Mouse (Mus musculus): ENCODE data around the gene Sspo.

The Sspo gene

GRCm38 (mm10) chr6:48435706-48436349, 12.2 kb upstream of the Sspo start:
- DNase-seq (ENCODE audit: extremely low read depth, low read depth, low spot score): no peak

GRCm38 (mm10) chr6:48437679-48438376, 10.2 kb upstream of the Sspo start:
- DNase-seq (ENCODE audit: extremely low read depth, low read depth, low spot score): no peak

DNA sequence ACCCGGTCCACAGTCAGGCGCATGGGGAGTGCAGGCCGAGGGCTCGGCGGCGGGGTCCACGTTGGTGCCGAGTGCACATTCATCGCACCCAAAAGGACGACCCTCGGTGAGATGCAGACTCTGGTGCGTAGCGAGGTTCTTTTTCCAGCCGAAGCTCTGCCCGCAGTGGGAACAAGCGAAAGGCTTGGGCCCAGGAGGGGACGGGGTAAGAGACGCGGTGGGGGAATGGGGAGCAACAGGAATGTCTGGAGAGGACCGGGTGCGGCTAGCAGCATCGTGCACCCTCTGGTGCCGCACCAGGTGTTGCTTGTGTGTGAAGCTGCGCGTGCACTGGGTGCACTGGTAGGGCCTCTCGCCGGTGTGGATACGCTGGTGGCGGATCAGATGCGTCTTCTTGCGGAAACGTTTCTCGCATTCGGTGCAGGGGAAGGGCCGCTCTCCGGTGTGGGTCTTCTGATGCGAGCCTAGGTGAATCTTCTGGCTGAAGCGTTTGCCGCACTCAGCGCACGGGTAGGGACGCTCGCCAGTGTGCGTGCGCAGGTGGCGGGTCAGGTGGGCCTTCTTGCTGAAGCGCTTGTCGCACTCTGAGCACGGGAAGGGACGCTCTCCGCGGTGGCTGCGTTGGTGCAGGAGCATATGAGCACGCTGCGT, 9.4 kb upstream of the Sspo start:
- no peak for DNase-seq (ENCODE audit: extremely low read depth, low read depth, low spot score)

GRCm38 (mm10) chr6:48439654-48440053, 8.4 kb upstream of the Sspo start:
- no peak for DNase-seq (ENCODE audit: extremely low read depth, low read depth, low spot score)

GRCm38 (mm10) chr6:48440306-48441014, 7.6 kb upstream of the Sspo start:
- DNase-seq (ENCODE audit: extremely low read depth, low read depth, low spot score): no peak

GRCm38 (mm10) chr6:48443592-48444309, 4.3 kb upstream of the Sspo start:
- DNase-seq (ENCODE audit: extremely low read depth, low read depth, low spot score): no peak

DNA sequence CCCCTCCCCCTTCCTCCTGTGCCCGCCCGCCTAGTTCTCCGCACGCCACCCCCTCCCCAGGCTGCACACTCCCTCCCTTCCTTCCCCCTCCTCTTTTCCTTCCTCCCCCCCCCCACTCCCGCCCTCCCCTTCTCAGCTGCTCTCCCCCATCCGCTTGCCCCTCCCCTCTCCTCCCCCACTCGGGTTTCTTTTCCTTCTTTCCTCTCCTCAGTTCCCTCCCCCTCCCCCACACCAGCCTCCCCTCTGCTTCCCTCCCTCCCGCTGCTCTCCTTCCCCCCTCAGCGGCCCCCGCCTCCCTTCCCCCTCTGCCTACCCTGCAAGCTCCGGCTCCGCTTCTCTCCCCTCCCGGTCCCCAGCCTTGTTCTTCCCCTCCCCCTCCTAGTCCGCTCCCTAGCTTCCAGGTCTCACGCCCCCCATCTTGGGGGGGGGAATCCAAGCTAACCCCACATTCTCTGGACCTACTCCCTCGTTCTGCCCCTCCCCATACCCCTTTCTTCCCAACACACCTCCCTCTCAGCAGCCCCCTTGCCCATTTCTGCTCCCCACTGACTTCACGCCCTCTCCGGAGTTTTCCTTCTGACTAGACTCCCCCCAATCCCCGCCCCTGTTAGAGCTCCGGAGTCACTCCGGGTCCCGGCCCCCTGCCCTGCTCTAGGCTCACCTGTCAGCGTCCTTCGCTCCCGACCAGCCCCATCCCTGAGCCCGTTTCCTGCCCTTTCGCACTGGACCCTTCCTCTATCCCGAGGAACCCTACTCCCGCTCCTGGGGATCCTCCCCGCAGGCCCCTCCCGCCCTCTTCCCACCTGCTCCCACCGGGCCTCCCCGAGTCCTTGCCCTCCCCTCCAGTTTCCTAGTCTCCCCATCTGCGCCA, 3.5 kb upstream of the Sspo start:
- DNase-seq (ENCODE audit: extremely low read depth, low read depth, low spot score): no peak

DNA sequence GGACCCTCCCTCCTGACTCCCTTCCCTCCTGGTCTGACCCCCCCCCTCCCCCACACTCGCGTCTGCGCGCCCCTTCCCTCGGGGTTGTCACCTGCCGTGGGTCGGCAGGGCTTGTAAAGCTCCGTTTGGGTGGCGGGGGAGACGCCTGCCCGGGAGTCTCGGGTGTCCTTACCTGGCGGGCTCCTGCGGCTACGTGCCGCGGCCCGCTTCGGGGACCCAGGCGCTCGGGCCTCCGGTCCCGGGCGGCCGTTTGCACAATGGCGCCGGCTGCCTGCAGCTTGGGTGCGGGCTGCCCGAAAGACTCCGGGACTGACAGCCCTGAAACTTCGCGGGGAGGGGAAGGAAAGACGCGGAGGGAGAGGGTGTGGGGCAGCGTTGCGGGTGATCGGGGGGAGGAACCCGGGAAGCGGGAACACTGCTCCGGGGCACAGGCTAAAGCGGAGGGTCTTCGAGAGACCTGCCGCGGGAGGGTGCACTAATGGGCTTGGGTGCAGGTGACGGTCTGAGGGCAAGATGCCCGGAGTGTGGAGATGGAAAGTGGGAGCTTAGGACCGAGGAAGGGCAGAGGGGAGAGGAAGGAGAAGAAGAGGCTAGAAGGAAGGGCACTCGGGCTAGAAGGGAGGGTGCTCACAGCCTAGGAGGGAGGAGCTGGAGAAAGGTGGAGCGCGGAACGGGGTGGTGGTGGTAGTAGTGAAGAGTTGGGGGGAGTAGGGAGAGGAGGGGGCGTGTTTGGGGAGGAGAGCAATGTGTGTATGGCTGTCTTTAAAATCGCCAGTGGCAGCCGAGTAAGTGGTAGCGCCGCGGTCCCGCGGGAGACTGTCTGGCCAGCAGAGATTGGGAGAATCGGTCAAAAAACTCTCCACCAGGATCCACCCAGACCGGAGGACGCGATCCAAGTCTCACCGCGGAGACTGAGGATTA, 2.6 kb upstream of the Sspo start, which contains the start of gene Zfp467:
Gene Zfp467 (minus strand): TSS at position 645 of the 921 bp plus-strand sequence.
- no peak for DNase-seq (ENCODE audit: extremely low read depth, low read depth, low spot score)

GRCm38 (mm10) chr6:48446256-48446655, 1.8 kb upstream of the Sspo start:
- DNase-seq (ENCODE audit: extremely low read depth, low read depth, low spot score): no peak

DNA sequence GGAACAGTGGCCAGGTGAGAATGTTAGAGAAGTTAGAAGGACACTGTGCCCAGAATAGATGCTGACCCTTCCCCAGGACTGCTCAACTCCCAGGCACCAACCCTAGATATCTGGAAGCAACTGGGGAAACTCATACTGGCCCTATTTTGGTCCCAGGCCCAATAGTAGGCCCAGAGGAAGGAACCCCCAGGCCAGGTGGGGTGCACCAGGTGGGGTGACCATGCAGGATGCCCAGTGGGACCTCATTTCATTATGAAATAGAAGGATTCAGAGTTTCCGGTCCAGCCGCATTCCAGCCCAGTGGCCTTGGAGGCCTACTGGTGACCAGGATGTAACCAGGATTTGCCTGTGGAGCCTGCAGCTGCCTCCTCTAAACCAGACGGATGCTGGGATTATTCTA, 1.1 kb upstream of the Sspo start:
- DNase-seq (ENCODE audit: extremely low read depth, low read depth, low spot score): no peak

GRCm38 (mm10) chr6:48448527-48448926, 498 bp downstream of the Sspo start:
- no peak for DNase-seq (ENCODE audit: extremely low read depth, low read depth, low spot score)

- no peak for DNase-seq (ENCODE audit: extremely low read depth, low read depth, low spot score)
Measured at GRCm38 (mm10) chr6:48452151-48452550, 4.1 kb downstream of the Sspo start.

DNA sequence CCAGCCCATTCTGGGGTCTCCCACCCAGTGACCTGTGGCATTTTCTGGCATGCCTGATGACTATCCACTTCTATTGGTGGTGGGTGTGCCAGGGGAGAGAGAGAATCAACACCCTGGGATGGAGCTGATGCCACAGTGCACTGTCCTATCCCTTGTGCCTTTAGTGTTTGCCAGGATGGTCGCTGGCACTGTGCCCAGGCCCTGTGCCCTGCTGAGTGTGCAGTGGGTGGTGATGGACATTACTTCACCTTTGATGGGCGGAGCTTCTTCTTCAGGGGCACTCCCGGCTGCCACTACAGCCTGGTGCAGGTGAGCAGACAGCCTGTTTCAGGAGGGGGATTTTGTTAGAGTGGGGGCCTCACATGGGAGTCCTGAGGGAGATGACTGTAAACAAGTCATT, 4.7 kb downstream of the Sspo start:
- no peak for DNase-seq (ENCODE audit: extremely low read depth, low read depth, low spot score)

DNA sequence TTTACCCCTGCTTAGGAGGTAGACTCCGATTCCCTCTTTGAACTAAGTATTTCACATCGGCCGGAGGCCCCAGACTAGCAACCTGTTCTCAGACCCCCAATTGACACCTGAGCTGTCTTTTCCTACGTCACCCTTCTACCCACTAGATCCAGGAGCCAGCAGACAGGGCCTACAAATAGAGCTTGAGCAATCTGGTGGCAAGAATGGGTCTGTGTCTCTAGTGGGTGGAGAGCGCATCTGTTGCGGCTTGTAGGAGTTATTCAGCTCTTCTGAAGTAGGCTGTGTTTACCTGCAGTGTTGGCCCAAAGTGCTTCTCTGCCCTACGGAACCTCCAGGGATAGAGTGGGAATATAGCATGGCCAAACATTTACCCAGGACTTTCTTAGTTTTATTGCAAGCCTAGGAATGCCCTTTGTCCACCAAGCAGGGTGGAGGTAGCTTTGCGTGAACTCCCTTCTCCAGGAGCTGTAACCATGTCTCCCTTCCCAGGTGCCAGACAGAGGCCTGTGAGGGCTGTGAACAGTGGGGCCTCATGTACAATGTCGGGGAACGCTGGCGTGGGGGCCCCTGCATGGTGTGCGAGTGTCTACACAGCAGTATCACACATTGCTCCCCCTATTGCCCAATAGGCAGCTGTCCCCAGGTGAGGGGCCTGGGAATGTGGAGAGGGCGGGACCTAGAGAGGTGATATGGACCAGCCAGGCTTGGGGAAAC, 17.1 kb downstream of the Sspo start:
- DNase-seq (ENCODE audit: extremely low read depth, low read depth, low spot score): no peak

- no peak for DNase-seq (ENCODE audit: extremely low read depth, low read depth, low spot score)
Measured at GRCm38 (mm10) chr6:48466715-48467114, 18.7 kb downstream of the Sspo start.

GRCm38 (mm10) chr6:48467490-48467889, 19.5 kb downstream of the Sspo start:
- no peak for DNase-seq (ENCODE audit: extremely low read depth, low read depth, low spot score)

GRCm38 (mm10) chr6:48470739-48471138, 22.7 kb downstream of the Sspo start:
- DNase-seq (ENCODE audit: extremely low read depth, low read depth, low spot score): no peak

DNA sequence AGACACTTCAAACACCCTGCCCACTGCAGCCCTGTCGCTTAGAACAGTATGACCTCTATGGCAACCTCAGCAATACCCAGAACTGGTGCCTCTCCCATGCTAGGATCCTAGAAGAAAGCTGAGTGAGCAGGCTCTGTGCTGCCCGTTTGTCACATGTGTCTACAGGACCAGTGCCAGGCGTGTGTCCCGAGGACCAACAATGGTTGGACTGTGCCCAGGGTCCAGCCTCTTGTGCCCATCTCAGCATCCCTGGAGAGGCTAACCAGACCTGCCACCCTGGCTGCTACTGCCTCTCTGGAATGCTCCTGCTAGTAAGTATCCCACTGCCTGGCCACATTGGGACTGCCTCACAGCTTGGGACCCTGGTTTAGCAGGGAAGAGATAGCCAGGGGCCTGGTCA, 30.4 kb downstream of the Sspo start:
- no peak for DNase-seq (ENCODE audit: extremely low read depth, low read depth, low spot score)
